Mouse (Mus musculus) right cerebral cortex, adult 18-20 months (tissue): ENCODE measurements at regions not wholly inside any gene's neighbourhood (a gene's known extent, or its start where the extent isn't known, plus 50 kb on each side); places are given as distances from the start of the nearest gene placed in this dataset.

Experiments
- DNase-seq: peaks from one replicate; pipeline ENCODE4 v3.0.0; 2022; ENCODE audit warnings: mixed read lengths

DNA sequence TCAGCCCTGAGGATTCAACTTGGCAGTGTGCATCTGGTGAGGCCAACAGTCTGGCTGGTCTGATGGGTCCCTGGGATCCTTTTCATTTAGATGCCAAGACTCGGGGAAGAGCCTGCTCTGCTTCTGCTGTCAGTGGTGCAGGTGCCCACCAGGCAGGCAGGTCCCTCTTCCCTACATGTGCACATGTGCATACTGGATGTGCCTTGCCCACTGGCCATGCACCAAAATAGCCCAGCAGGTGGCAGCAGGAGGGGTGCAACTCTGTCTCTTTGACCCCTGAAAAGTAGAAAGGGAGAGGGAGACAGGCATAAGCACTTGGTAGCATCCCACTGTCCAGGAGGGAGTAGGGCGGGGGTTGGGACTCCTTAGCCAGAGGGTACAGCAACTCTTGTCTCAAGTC lies 116.2 kb upstream of the Bank1 start:
- DNase-seq, result no peak

GRCm38 (mm10) chr3:136439907-136440645 lies 114.2 kb upstream of the Bank1 start:
- no peak for DNase-seq

GRCm38 (mm10) chr3:136439350-136439749 lies 113.5 kb upstream of the Bank1 start:
- DNase-seq, result no peak

DNA sequence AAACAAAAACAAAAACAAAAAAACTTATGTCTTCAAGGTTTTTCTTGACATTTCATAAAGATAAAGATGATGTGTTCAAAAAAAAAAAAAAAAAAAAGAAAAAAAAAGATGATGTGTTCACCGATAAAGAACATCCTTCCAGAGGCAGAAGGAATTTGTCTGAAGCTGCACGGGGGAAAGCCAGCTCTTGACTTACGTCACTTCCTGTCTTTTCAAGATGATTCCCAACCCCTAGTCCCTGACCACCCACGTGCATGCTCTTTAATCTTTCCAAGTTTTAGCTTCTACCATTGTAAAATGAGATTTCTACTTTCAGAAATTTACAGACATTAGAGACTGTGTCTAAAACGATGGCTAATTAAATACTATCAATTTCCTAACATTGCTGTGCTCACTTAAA lies 108.5 kb upstream of the Bank1 start:
- no peak for DNase-seq

DNA sequence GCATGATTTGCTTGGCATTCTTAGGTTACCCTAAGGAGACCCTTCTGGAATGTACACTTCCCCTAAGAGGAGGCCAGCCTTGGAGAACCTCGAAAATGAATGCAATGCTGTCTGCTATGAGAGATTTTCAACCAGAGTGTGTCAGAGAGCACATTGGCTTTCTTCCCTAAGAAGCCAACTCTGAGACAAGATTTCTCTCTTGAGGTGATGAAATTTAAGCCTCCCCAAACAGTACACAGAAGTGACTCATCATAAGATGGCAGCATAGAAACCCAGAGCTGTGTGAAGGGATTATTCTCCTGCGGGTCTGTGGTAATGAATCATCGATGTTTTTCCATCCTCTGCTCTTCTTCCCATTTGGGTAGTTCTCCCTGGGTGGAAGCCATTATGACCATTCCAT lies 106.2 kb upstream of the Bank1 start:
- DNase-seq, result no peak

GRCm38 (mm10) chr3:136427427-136427826 lies 101.6 kb upstream of the Bank1 start:
- DNase-seq, result no peak

DNA sequence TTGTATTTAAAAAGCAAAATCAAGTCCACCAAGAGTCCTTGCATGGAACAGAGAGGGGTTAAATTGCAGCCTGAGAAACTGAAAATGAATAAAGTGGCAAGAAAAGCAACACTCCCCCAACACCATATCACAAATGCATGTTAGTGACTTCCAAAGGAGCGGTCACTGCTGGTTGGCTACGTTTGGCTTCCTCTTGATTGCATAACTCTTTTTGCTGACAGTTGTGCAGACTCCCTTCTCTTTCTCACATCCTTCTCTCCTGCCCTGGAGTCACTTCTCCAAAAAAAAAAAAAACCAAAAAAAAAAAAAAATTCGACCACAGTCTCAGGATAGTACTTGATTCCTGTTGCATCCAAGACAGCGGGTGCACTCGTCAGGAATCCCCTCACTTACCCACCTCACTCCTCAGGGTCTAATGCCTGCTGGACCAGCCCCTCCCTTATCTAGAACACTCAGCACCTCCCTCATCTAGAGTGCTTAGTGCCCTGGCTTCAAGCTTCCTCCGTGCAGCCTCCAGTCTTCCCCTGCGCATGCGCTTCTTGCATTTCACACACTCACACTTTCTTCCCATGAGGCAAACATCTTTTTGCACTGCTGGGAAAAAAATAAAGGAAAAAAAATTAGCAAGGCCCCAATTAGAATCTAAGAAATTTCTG lies 100.8 kb upstream of the Bank1 start:
- no peak for DNase-seq

GRCm38 (mm10) chr3:136421969-136422614 lies 96.2 kb upstream of the Bank1 start:
- no peak for DNase-seq

GRCm38 (mm10) chr3:136405606-136406005 lies 79.7 kb upstream of the Bank1 start:
- no peak for DNase-seq

DNA sequence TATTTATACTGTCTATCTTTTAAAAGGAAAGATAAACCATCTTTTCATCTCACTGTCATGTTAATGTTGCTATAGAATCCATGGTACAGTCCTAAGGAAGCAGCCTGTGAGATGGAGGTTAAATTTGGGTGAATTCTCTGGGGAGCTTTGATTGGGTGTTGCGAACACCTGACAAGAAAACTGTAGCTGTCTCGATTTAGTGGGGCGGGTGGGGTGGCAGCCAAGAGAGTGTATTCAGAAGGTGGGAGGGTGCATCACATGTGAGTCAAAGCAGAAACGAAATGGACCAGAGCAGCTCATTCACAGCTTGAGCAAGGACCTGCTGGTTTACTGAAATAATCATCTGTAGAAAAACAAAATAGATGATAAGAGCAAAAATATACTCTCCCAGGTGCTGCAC lies 57.4 kb upstream of the Bank1 start:
- DNase-seq, result peak; percentile 63

- DNase-seq, result no peak
These were observed 54.8 kb upstream of the Bank1 start for GRCm38 (mm10) chr3:136380644-136381043.

DNA sequence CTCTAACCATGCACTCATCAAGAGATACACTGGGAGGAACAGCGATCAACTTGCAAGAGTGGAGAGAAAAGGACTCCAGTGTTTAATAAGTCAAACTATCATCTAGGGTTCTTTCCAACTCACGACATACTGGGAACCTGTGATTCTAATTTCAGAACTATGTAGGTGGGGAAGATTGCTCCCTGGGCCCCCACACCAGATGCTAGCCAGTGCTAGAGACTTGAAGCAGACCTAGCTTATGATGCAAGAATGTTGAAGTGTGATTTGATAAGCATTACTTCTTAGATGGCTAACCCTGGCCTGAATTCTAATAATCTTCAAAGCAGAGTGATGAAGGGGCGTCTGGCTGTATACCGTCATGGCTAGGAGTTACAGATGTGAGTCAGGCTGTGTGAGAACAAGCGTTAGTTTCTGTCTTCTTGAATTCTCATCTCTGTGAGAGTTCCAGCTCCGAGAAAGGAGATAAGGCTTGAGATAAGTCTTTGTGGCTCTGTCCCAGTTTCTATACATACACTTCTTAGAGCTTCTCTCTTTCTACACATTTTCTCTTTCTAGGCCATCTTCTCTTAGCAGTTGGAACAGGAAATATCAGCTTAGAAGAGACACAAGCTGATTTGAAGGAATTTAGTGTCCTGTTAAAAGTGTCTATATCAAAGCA lies 54.0 kb upstream of the Bank1 start:
- DNase-seq, result peak; percentile 71

GRCm38 (mm10) chr3:136376893-136377292 lies 51.0 kb upstream of the Bank1 start:
- DNase-seq, result peak; percentile 23
